Mouse (Mus musculus) cerebellum, adult 9-11 months (tissue): ENCODE measurements around the gene Rem2.

Experiments
- DNase-seq: peaks from one replicate; pipeline ENCODE4 v3.0.0; 2022

Rem2 gene

GRCm38 (mm10) chr14:54443712-54444618, 31.9 kb upstream of the Rem2 start:
- DNase-seq: no peak

- no peak for DNase-seq
These were observed 30.4 kb upstream of the Rem2 start for GRCm38 (mm10) chr14:54445476-54445875.

DNA sequence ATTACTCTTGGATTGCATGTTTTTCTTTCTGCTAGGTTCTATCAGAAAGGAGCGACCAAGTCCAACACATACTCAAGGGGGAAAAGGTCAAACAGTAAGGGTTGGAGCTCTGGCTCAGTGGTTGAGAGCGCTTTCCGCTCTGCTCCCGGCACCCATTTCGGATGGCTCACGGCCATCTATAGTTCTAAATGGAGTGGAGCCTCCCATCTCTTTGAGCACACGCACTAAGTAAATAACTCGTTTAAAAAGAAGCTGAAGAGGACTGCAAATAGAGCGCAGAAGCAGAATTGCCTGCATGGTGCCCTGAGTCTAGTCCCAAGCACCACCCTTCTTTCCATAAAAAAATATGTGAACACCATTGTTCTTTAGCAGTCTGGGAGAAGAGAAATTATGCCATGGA, 22.3 kb upstream of the Rem2 start:
- DNase-seq: no peak

- DNase-seq: no peak
These were observed 21.0 kb upstream of the Rem2 start for GRCm38 (mm10) chr14:54454669-54455528.

GRCm38 (mm10) chr14:54457907-54458569, 17.9 kb upstream of the Rem2 start:
- no peak for DNase-seq

DNA sequence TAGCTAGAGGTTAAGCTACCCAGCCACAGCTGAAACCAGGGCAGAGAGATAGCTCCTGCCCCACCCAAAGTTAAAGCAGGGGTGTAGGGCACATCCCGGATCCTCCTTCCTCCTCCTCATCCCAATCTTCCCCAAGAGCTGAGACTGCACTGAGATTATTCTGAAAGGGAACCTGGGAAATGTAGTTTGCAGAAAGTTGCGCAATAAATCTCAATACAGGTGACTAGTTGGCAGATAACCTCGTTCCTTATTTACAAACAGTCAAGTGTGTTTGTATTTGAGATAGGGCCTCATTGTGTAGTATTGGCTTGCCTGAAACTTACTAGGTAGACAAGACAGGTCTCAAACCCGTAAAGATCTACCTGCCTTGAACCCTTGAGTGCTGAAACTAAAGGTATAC, 13.8 kb upstream of the Rem2 start:
- DNase-seq: no peak

GRCm38 (mm10) chr14:54463108-54463958, 12.6 kb upstream of the Rem2 start:
- no peak for DNase-seq

DNA sequence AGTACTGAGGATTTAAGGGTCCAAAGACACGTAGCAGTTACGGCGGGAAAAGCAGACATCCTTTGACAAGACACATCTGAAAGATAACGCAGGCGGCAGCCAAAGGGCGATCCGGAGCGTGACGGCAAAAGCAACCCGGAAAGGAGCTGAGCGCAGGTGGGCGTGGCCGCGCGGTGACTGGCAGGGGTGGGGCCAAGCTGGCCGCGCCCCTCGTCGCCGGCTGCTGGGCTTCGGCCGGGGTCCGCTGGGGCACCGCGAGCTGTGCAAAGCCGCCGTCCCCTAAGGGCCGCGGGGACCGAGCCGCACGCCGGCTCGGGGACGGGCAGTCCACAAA, 12.0 kb upstream of the Rem2 start, which contains the start of gene Lrp10:
Lrp10 (plus strand) TSS at position 179 of the 334 bp plus-strand sequence.
- DNase-seq: peak; percentile 86

- DNase-seq: peak; percentile 82
These were observed 11.5 kb upstream of the Rem2 start for GRCm38 (mm10) chr14:54464293-54465005.

DNA sequence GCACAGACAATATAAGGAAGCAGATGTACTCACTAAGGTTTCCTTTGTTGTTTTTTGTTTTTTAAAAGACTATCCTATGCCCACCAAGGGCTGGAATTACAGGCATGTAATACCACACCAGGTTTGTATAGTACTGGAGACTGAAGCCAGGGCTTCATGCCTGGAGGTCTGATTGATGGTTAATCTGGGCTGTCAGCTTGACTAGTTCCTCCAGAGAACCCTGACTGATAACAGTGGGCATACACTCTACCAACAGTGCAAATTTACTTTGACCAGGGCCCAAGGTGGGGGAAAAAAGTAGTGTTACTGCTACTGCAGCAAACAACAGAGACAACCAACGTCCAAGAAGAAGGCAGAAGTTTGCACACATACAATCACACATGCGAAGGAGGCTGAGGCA, 4.4 kb upstream of the Rem2 start:
- no peak for DNase-seq

DNA sequence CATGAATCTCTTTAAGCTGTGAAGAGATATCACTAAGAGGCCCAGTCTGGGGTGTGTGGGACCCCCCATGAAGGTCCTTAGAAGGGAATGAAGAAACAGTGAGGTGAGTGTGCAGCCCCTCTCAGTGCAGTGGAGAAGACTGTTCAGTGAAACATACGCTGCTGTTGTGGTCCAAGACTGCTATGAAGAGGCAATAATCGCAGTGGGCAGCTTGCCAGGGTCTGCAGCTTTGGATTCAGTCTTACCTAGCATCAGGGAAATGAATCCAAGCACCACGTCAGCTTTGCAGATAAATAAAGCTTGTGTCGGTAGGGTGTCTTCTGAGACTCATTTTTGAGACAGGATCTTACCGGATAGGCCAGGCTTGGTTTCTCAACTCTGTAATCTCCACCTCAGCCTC, 3.2 kb upstream of the Rem2 start:
- no peak for DNase-seq

- DNase-seq: no peak
These were observed 1.2 kb upstream of the Rem2 start for GRCm38 (mm10) chr14:54474744-54475143.

DNA sequence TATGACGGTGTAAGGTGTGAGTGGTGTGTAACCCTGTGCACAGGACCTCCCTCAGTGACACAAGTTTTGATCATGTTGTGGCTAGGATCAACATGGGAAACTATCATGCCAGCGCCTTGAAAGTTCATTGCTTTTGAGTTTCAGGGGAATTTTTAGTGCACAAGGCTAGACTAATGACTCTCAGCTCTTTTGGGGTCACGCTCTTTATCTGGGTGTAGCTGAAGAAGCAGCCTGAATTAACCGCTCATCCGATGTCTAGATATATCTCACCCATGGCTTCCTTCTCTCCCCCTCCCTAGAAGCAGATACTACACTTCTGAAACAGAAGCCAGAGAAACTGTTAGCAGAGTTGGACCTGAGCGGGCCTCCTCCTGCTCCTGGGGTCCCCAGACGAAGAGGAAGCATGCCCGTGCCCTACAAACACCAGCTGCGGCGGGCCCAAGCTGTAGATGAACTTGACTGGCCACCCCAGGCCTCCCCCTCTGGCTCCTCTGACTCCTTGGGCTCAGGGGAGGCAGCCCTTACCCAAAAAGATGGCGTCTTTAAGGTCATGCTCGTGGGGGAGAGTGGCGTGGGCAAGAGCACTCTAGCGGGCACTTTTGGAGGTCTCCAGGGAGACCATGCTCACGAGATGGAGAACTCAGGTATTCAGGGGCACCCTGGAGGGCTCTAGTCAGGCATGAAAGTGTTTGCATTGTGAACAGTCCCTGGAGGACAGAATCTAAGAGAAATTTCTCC, 1.4 kb downstream of the Rem2 start:
- DNase-seq: no peak

GRCm38 (mm10) chr14:54479451-54479920, 3.6 kb downstream of the Rem2 start:
- DNase-seq: no peak

DNA sequence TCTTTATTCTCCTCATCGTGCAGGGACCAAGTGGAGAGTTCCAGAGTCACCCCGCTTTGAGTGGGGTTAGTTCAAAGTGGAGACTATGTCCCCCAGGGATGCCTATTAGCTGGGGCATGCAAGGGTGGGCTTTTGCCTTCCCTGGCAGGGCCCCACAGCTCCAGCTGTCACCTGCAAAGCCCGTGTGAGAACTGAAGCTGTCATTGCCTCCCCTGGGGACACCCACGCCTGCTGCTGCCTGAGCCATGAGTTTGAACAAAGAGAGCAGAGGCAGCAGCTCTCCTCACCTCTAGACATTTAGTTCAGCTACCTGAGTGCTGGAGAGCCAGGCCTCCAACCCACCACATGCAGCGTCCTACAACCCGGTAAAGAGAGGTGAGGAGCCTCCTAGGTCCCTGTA, 4.8 kb downstream of the Rem2 start:
- no peak for DNase-seq

DNA sequence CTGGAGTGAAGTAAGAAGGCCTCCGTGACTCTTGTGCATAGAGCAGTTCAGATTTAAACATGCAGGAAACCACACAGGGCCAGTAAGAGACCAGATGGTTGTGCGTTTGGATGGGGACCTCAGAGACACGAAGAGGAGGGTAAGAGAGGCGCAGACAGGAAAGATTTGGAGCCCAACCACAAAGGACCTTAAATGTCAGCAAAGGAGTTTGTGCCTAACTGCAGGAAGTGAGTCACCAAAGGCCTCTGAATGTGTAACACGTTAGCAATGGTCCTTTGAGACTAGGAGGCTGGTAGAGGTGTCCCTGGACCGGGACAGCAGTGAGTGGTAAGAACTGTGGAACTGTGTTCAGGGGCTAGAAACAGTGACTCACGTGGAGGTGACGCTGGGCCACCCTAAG, 5.5 kb downstream of the Rem2 start:
- DNase-seq: no peak

DNA sequence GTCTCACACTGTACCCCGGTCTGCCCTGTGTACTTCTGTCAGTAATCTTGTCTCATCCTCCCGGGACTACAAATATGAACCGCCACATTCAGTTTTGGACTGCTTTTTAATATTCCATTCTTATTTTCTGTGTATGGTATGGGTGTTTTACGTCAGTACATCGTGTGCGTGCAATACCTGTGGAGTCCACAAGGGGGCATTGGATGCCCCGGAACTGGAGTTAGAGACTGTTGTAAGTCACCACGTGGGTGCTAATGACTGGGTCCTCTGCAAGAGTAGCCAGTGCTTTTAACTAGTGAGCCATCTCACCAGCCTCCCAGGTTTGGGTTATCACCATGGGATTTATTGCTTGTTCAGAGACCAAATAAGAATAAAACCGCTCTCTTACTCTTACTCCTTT, 6.6 kb downstream of the Rem2 start:
- DNase-seq: no peak

DNA sequence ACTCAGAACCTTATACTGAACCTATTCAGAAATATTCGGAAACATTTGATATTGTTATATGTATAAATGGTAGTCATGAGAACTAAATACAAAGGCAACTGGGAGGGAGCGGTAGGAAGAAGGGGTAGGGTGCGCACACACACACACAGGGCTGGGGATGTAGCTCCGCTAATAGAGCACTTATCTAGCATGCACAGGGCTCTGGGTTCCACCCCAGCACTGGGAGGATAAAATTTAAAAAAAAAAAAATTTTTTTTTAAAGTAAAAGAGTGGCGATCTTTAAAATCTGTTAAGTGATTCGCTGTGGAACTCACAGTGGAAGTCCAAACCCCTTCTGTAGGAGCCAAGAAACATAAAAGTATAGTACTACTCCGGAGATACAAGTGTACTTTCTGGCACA, 10.0 kb downstream of the Rem2 start:
- no peak for DNase-seq

- no peak for DNase-seq
These were observed 11.8 kb downstream of the Rem2 start for GRCm38 (mm10) chr14:54487732-54488131.

GRCm38 (mm10) chr14:54488350-54488749, 12.4 kb downstream of the Rem2 start:
- DNase-seq: no peak
